Mouse (Mus musculus): Measurements from ENCODE around the gene Tsga13.

- TF ChIP-seq CTCF (IDR thresholded peaks at IDR 0.05; ENCODE audit: borderline replicate concordance, extremely low read depth, insufficient read depth, insufficient read length): no peak
- TF ChIP-seq POLR2A (IDR thresholded peaks at IDR 0.05; ENCODE audit: borderline replicate concordance, extremely low read depth, insufficient read depth, insufficient read length, poor library complexity, severe bottlenecking): no peak
These were observed 6.5 kb upstream of the Tsga13 start for GRCm38 (mm10) chr6:30921826-30922225.
